Mouse (Mus musculus): Measurements from ENCODE around the gene Gng3. TPM values are rescaled to one million over a fixed set of nuclear protein-coding genes. Genes with fewer than 3 reads are reported as not detected.

The Gng3 gene
- polyA plus RNA-seq, 1 experiment from 2014 or later: 526 TPM

DNA sequence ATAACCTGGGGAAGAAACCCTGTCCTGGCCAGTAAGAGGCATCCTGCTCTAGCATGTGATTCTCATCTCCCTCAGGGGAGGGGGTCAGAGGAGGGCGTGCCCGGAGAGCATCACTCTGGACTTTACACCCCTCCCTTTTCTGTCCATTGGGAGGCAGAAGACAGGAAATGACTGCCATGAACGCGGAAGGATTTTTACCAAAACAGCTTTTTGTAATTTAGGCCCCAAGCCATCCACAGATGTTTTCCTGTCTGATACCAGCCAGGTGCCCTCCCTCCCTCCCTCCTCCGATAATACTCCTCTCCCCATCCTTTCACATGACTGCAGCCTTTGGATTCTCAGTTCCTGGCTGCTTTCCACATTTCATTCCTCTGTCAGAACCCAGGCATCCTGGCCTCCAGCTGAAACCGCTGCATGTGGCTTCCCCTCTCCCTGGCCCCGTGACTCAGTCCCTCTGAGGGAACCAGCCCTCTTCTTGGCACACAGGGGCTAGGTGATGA lies 11.5 kb upstream of the Gng3 start, which contains the start of gene Lrrn4cl:
Lrrn4cl (plus strand) TSS at position 367 of the 500 bp plus-strand sequence.
- Histone ChIP-seq H3K4me3 (ENCODE audit: low read length) (no peak within 1 kb of the TSS), H3K9me3 (ENCODE audit: control insufficient read depth, low read length) (no peaks in the 10 kb centered on the region), H3K27me3 (replicated peaks; ENCODE audit: control insufficient read depth, insufficient read depth, low read length) (no peaks in the 10 kb centered on the region), H3K27ac (ENCODE audit: low read depth, low read length) (no peak within 1 kb of the TSS), H3K36me3 (ENCODE audit: control insufficient read depth, insufficient read depth, low read length) (peaks cover 16% of the 10 kb centered on the region), H3K4me2 (ENCODE audit: low read length) (no peak within 1 kb of the TSS), H3K9ac (ENCODE audit: low read depth, low read length) (peak within 1 kb of the TSS; percentile 27; the same call in 1 of the 2 replicates), H3K4me1 (ENCODE audit: control insufficient read depth, insufficient read depth, low read depth, low read length) (no peaks in the 10 kb centered on the region)
- 37% methylated on average over 7 of the region's 7 CpGs for WGBS
- peak; percentile 56; the same call in 1 of the 2 replicates for ATAC-seq

DNA sequence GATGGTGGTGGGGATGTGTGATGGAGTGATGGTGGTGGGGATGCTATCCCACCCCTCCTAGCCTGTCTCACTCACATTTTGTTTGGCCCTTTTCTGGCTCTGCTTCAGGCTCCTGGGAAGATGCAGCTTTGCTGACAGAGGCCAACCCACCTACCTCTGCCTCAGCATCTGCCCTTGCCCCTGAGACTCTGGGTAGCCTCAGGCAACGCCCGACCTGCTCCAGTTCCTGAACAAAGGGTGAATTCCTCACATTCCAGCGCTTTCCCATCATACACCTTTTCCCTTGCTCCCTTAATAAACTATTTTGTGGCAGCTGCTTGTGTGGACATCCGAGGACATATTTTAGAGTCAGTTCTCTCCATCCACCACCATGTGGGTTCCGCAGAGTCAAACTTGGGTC lies 9.4 kb upstream of the Gng3 start:
- ATAC-seq: no peak
- no peak overlapping the region for H3K27ac ChIP-seq (ENCODE audit: low read depth, low read length)
- H3K36me3 ChIP-seq (ENCODE audit: control insufficient read depth, insufficient read depth, low read length): peaks cover 16% of the 10 kb centered on the region
- no peak overlapping the region for H3K9ac ChIP-seq (ENCODE audit: low read depth, low read length)
- no peak overlapping the region for H3K4me3 ChIP-seq (ENCODE audit: low read length)
- 76% methylated on average over 5 of the region's 5 CpGs for WGBS
- H3K4me2 ChIP-seq (ENCODE audit: low read length): no peak overlapping the region
- no peaks in the 10 kb centered on the region for H3K9me3 ChIP-seq (ENCODE audit: control insufficient read depth, low read length)
- H3K27me3 ChIP-seq (replicated peaks; ENCODE audit: control insufficient read depth, insufficient read depth, low read length): no peaks in the 10 kb centered on the region
- H3K4me1 ChIP-seq (ENCODE audit: control insufficient read depth, insufficient read depth, low read depth, low read length): no peaks in the 10 kb centered on the region; the same call in 1 of the 2 replicates

- Histone ChIP-seq H3K36me3 (ENCODE audit: control insufficient read depth, insufficient read depth, low read length) (peaks cover 23% of the 10 kb centered on the region), H3K4me2 (ENCODE audit: low read length) (no peak overlapping the region), H3K27me3 (replicated peaks; ENCODE audit: control insufficient read depth, insufficient read depth, low read length) (no peaks in the 10 kb centered on the region), H3K4me3 (ENCODE audit: low read length) (no peak overlapping the region), H3K27ac (ENCODE audit: low read depth, low read length) (no peak overlapping the region), H3K9ac (ENCODE audit: low read depth, low read length) (no peak overlapping the region), H3K9me3 (ENCODE audit: control insufficient read depth, low read length) (no peaks in the 10 kb centered on the region), H3K4me1 (ENCODE audit: control insufficient read depth, insufficient read depth, low read depth, low read length) (peaks cover 12% of the 10 kb centered on the region)
- 62% methylated on average over 5 of the region's 5 CpGs for WGBS
- ATAC-seq: no peak
Measured at GRCm38 (mm10) chr19:8844371-8845129, 5.6 kb upstream of the Gng3 start.

- Histone ChIP-seq H3K4me1 (ENCODE audit: control insufficient read depth, insufficient read depth, low read depth, low read length) (peaks cover 12% of the 10 kb centered on the region), H3K4me2 (ENCODE audit: low read length) (no peak overlapping the region), H3K4me3 (ENCODE audit: low read length) (no peak overlapping the region), H3K9me3 (ENCODE audit: control insufficient read depth, low read length) (no peaks in the 10 kb centered on the region), H3K9ac (ENCODE audit: low read depth, low read length) (no peak overlapping the region), H3K27me3 (replicated peaks; ENCODE audit: control insufficient read depth, insufficient read depth, low read length) (no peaks in the 10 kb centered on the region), H3K27ac (ENCODE audit: low read depth, low read length) (no peak overlapping the region), H3K36me3 (ENCODE audit: control insufficient read depth, insufficient read depth, low read length) (peaks cover 21% of the 10 kb centered on the region)
- 92% methylated on average over 6 of the region's 6 CpGs for WGBS
- no peak for ATAC-seq
Measured at GRCm38 (mm10) chr19:8842961-8843360, 4.0 kb upstream of the Gng3 start.

DNA sequence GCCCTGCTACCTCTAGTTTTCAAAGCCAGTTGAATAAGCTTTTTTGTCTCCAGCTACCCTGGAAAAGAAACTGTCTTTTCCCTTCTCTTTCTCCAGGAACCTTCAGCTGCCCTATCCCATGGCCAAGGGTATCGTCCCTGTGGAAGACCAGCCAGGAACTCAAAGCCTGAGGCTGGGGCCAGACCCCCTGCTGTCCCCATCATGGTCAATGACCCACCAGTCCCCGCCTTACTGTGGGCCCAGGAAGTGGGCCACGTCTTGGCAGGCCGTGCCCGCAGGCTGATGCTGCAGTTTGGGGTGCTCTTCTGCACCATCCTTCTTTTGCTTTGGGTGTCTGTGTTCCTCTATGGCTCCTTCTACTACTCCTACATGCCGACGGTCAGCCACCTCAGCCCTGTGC lies 2.0 kb upstream of the Gng3 start:
- Histone ChIP-seq H3K4me1 (ENCODE audit: control insufficient read depth, insufficient read depth, low read depth, low read length) (peaks cover 12% of the 10 kb centered on the region), H3K36me3 (ENCODE audit: control insufficient read depth, insufficient read depth, low read length) (peaks cover 10% of the 10 kb centered on the region), H3K27me3 (replicated peaks; ENCODE audit: control insufficient read depth, insufficient read depth, low read length) (no peaks in the 10 kb centered on the region), H3K4me2 (ENCODE audit: low read length) (peak overlapping the region; percentile 89), H3K9ac (ENCODE audit: low read depth, low read length) (peak overlapping the region; percentile 75), H3K27ac (ENCODE audit: low read depth, low read length) (no peak overlapping the region; the same call in 1 of the 2 replicates), H3K9me3 (ENCODE audit: control insufficient read depth, low read length) (no peaks in the 10 kb centered on the region), H3K4me3 (ENCODE audit: low read length) (peak overlapping the region; percentile 55)
- 94% methylated on average over 7 of the region's 7 CpGs for WGBS
- ATAC-seq: no peak

- ATAC-seq: peak; percentile 25
- Histone ChIP-seq H3K4me2 (ENCODE audit: low read length) (peak overlapping the region; percentile 89), H3K36me3 (ENCODE audit: control insufficient read depth, insufficient read depth, low read length) (peaks cover 7% of the 10 kb centered on the region), H3K27ac (ENCODE audit: low read depth, low read length) (peak overlapping the region; percentile 97), H3K9ac (ENCODE audit: low read depth, low read length) (peak overlapping the region; percentile 75), H3K4me1 (ENCODE audit: control insufficient read depth, insufficient read depth, low read depth, low read length) (peaks cover 12% of the 10 kb centered on the region), H3K9me3 (ENCODE audit: control insufficient read depth, low read length) (no peaks in the 10 kb centered on the region), H3K27me3 (replicated peaks; ENCODE audit: control insufficient read depth, insufficient read depth, low read length) (no peaks in the 10 kb centered on the region), H3K4me3 (ENCODE audit: low read length) (peak overlapping the region; percentile 55)
- WGBS: 12% methylated on average over 29 of the region's 29 CpGs
Measured at GRCm38 (mm10) chr19:8839908-8840791, 1.2 kb upstream of the Gng3 start.

DNA sequence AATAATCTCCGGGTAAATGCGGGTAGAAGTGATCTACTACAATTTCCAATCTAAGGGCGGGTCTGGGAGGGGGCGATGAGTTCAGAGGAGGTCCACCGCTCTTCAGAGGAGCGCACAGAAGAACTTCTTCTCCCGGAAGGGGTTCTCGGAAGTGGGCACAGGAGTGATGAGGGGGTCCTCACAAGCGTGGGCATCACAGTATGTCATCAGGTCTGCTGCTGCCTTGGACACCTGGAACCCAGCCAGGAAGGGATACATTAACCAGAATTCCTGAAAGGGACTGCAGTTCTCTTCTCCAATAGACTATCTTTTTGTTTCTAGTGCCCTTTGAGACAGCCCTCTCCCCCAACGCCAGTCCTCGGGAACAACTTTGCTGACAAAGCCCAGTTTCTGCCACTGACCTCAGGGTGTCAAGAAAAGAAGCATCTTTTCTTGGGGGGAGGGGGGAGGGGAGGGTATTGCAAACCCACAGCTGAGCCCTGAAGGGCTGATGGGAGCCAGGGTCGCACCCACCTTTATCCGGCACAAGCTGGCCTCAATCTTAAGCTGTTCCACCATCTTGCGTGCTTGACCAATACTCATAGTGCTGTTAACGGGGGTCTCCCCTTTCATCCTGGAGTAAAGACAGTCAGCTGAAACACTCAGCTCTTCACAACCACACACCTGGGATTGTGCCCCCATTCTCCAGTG lies 808 bp downstream of the Gng3 start:
- ATAC-seq: peak; percentile 6; the same call in 1 of the 2 replicates
- Histone ChIP-seq H3K36me3 (ENCODE audit: control insufficient read depth, insufficient read depth, low read length) (peaks cover 13% of the 10 kb centered on the region), H3K4me3 (ENCODE audit: low read length) (peak overlapping the region; percentile 55), H3K9ac (ENCODE audit: low read depth, low read length) (peak overlapping the region; percentile 75), H3K27ac (ENCODE audit: low read depth, low read length) (peak overlapping the region; percentile 97), H3K4me2 (ENCODE audit: low read length) (peak overlapping the region; percentile 89), H3K9me3 (ENCODE audit: control insufficient read depth, low read length) (no peaks in the 10 kb centered on the region), H3K27me3 (replicated peaks; ENCODE audit: control insufficient read depth, insufficient read depth, low read length) (no peaks in the 10 kb centered on the region), H3K4me1 (ENCODE audit: control insufficient read depth, insufficient read depth, low read depth, low read length) (peaks cover 12% of the 10 kb centered on the region)
- 2% methylated on average over 15 of the region's 15 CpGs for WGBS

- no peaks in the 10 kb centered on the region for H3K9me3 ChIP-seq (ENCODE audit: control insufficient read depth, low read length)
- H3K9ac ChIP-seq (ENCODE audit: low read depth, low read length): peak within 1 kb of the TSS; percentile 75
- H3K4me3 ChIP-seq (ENCODE audit: low read length): peak within 1 kb of the TSS; percentile 55
- under 1% methylated on average over 38 of the region's 38 CpGs for WGBS
- H3K36me3 ChIP-seq (ENCODE audit: control insufficient read depth, insufficient read depth, low read length): peaks cover 12% of the 10 kb centered on the region
- H3K27ac ChIP-seq (ENCODE audit: low read depth, low read length): peak within 1 kb of the TSS; percentile 97
- ATAC-seq: peak; percentile 73
- H3K27me3 ChIP-seq (replicated peaks; ENCODE audit: control insufficient read depth, insufficient read depth, low read length): no peaks in the 10 kb centered on the region
- peaks cover 10% of the 10 kb centered on the region for H3K4me1 ChIP-seq (ENCODE audit: control insufficient read depth, insufficient read depth, low read depth, low read length)
- H3K4me2 ChIP-seq (ENCODE audit: low read length): peak within 1 kb of the TSS; percentile 89
Measured at GRCm38 (mm10) chr19:8837251-8837791, 1.7 kb downstream of the Gng3 start, which contains the start of gene Bscl2. Gene Bscl2, plus strand, starts transcription at chr19:8837467.
